Mouse (Mus musculus) midbrain, embryonic 10.5 days (tissue): ENCODE measurements at regions not wholly inside any gene's neighbourhood (a gene's known extent, or its start where the extent isn't known, plus 50 kb on each side); places are given as distances from the start of the nearest gene placed in this dataset.

ENCODE experiments used
- DNase-seq: peaks from one replicate; pipeline ENCODE4 v3.0.0-alpha.2; 2017; ENCODE audit warnings: low spot score
- H3K27ac ChIP-seq: fragments of 300-500 bp; sonication (generic); replicated peaks from 2 replicates; pipeline ENCODE4 v1.5.1; 2016; ENCODE audit warnings: mild to moderate bottlenecking
- H3K27me3 ChIP-seq: fragments of 300-500 bp; sonication (generic); 2 replicates; pipeline ENCODE4 v1.6.1; 2016; ENCODE audit warnings: low read depth, mild to moderate bottlenecking; ENCODE audit not compliant: poor library complexity, severe bottlenecking
- H3K36me3 ChIP-seq: fragments of 300-500 bp; sonication (generic); 2 replicates; pipeline ENCODE4 v1.6.1; 2016; ENCODE audit warnings: mild to moderate bottlenecking, moderate library complexity
- H3K4me1 ChIP-seq: fragments of 300-500 bp; sonication (generic); 2 replicates; pipeline ENCODE4 v1.6.1; 2016
- H3K4me3 ChIP-seq: fragments of 300-500 bp; sonication (generic); 2 replicates; pipeline ENCODE4 v1.5.1; 2016; ENCODE audit warnings: mild to moderate bottlenecking, moderate library complexity
- H3K9me3 ChIP-seq: fragments of 300-500 bp; sonication (generic); replicated peaks from 2 replicates; pipeline ENCODE4 v1.6.1; 2016; ENCODE audit warnings: mild to moderate bottlenecking
- WGBS: fragments of 180-500 bp; shearing (Covaris S2); methylation state at CpG from one replicate; pipeline ENCODE4 v1.1.7; 2016; 5-methylcytosine and 5-hydroxymethylcytosine counted together

DNA sequence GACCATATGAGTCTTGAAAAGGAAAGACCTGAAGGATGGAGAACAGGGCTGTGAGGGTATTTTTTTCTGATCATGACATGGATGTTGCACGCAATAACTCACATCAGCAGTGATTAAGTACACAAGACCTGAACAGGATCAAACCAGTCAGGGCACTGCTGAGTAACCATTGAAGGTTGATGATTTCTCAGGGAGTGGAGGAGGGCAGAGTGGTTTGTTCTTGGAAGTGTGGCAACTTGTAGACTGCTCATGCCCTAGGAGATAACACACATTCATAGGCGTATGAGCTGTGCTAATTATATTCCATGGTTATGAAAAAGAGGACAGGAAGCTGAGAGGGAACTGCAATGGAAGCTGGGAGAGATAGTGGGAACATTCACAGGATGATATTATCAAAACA, 88.8 kb upstream of the Gpc5 start:
- no peaks in the 10 kb centered on the region for H3K9me3 ChIP-seq
- no peaks in the 10 kb centered on the region for H3K36me3 ChIP-seq
- no peaks in the 10 kb centered on the region for H3K27me3 ChIP-seq
- H3K4me1 ChIP-seq, result peaks cover 8% of the 10 kb centered on the region
- WGBS, result 93% methylated on average over 2 of the region's 2 CpGs
- H3K4me3 ChIP-seq, result no peak overlapping the region
- DNase-seq, result no peak
- no peak overlapping the region for H3K27ac ChIP-seq

DNA sequence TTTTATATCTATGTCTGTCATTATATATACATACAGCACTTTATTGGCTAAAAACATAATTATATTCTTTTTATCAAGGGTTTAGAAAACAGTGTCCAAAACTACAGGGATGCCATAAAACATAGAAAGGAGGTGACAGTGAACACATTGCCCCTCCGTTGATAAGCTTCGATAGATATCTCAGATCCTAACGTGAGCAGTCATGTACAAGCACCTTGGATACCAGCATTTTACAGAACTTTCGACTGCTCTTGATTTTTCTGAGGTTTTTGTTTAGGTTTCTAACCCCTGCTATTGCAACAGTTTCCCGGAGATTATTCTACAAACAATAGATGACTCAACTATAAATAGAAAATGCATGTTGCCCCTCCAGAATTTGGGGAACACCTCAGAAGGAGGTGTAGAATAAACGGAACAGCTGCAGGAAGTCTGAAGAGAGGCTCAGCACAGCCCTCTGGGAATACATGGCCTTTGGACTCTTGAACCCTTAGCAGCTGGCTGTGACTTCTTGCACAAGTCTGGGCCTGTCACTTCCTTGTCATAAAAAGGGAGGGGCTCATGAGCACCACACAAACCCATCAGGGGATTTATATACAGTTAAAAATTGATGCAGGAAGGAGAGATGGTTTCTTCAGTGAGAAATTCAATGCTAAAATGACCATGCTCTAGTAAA, 87.1 kb upstream of the Gpc5 start:
- Histone ChIP-seq H3K36me3 (no peaks in the 10 kb centered on the region), H3K27me3 (no peaks in the 10 kb centered on the region), H3K27ac (no peak overlapping the region), H3K9me3 (no peaks in the 10 kb centered on the region), H3K4me1 (peaks cover 8% of the 10 kb centered on the region), H3K4me3 (no peak overlapping the region)
- DNase-seq, result no peak
- 85% methylated on average over 6 of the region's 6 CpGs for WGBS

DNA sequence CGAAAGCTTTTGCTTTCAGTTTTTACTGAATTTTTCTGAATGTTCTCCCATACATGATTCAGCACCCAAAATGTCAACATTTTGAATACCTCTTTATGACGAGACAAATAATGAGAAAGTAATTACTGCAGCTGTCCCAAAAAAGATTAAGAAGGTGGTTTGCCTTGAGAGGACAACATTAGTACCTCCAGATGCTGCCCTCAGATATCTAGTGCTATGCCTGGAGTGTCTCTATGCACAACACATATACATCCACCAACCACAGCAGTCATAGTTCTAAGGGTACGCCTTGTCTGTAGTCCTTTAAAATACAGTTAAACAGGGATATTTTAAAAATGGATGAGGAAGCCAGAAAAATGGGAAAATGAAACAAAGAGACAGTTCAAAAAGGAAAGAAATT, 81.1 kb upstream of the Gpc5 start:
- H3K36me3 ChIP-seq, result no peaks in the 10 kb centered on the region
- peaks cover 17% of the 10 kb centered on the region for H3K4me1 ChIP-seq
- no peak overlapping the region for H3K27ac ChIP-seq
- no peak for DNase-seq
- 89% methylated on average over 3 of the region's 3 CpGs for WGBS
- H3K27me3 ChIP-seq, result no peaks in the 10 kb centered on the region
- H3K9me3 ChIP-seq, result no peaks in the 10 kb centered on the region
- H3K4me3 ChIP-seq, result no peak overlapping the region

DNA sequence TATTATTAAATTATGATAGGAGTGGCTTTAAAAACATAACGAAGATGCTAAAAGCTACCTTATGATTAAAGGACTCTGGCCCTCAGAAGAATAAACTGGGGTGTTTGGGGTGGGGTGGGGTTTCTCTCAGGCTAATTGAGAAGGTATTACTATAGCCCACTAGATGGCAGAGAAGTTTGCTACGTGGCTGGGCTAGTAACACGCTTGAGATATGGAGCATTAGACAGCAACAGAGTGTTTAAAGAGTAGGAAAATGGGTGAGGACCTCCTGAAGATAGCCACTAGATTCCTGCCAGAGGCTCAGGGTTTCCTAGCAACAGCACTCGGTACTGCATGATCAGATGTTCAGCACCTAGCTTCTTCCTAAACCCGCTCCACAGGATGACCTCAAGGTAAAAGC, 76.7 kb upstream of the Gpc5 start:
- no peaks in the 10 kb centered on the region for H3K9me3 ChIP-seq
- no peak for DNase-seq
- no peaks in the 10 kb centered on the region for H3K27me3 ChIP-seq
- no peaks in the 10 kb centered on the region for H3K36me3 ChIP-seq
- H3K4me1 ChIP-seq, result peaks cover 21% of the 10 kb centered on the region
- H3K27ac ChIP-seq, result no peak overlapping the region
- no peak overlapping the region for H3K4me3 ChIP-seq
- WGBS, result 28% methylated on average over 5 of the region's 5 CpGs

DNA sequence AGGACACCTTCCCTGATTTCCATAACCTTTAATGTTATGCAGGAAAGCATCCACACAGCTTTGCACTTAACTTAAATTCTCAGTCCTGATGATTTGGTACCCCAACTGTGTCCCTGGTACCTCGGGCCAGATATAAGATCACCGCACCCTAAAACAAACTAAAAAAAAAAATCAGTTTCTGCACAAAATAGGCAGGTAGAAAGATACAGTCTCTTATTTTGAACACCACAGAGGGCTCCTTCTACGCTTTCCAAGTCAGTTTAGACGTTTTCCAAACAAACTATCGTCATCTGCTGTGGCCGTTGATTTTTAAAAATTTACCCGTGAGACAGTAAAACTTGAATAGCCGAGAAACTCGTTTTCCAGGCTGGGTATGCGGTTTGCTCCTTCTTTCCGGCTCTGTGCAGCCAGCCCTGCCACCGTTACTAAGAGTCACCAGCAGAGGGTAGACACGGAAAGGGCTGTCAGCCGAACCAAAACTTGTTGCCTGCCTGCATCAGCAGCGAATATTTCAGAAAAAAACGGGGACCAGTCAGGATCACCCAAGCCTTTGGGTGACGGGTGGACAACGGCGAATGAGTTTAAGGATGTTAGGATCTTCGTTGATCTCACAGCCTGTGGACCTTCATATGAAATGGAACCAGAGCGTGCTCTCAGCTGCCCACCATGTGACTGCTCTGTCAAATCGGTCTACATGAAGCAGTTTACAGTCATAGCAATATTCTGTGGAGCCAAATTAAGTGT, 74.4 kb upstream of the Gpc5 start:
- H3K4me1 ChIP-seq, result peaks cover 21% of the 10 kb centered on the region
- H3K27ac ChIP-seq, result no peak overlapping the region
- H3K27me3 ChIP-seq, result no peaks in the 10 kb centered on the region
- H3K9me3 ChIP-seq, result no peaks in the 10 kb centered on the region
- WGBS, result 29% methylated on average over 22 of the region's 22 CpGs
- H3K4me3 ChIP-seq, result peak overlapping the region; percentile 47
- DNase-seq, result peak; percentile 70
- H3K36me3 ChIP-seq, result no peaks in the 10 kb centered on the region

DNA sequence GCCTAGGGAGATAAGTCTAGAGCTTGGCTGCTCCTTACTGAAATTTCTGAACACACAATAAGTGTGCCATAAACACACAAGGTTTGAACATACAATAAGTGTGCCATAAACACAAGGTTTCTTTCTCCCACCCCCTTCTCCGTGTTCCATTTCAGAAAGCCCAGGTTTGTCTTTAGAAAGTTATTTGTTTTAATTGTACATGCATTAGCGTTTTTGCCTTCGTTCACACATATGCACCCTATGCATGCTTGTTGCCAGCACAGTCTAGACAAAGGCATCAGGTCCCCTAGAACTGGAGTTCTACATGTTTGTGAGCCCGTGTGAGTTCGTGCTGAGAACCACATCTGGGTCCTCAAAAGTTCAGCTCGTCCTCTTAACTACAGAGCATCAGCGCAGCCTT, 64.0 kb upstream of the Gpc5 start:
- Histone ChIP-seq H3K9me3 (no peaks in the 10 kb centered on the region), H3K27ac (no peak overlapping the region), H3K36me3 (no peaks in the 10 kb centered on the region), H3K27me3 (no peaks in the 10 kb centered on the region), H3K4me3 (no peak overlapping the region), H3K4me1 (no peaks in the 10 kb centered on the region)
- WGBS, result 87% methylated on average over 7 of the region's 7 CpGs
- DNase-seq, result no peak

DNA sequence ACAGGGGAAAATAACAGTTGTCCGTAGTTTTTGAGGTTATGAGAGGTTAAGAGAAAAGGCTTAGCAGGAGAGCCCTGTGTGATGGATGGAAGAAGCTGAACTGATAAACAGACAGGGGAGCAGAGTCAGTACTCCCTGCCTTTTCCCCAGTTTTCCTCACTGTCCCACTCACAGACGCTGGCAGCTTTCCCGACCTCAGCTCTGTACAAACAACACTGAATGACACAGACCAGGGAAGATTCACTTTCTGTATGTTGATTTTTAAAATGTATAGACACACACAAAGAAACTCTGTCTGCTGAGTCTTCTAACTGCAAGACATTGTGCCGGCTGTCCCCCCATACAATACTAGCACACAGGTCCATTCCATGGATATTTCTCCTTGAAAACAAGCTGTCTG, 60.3 kb upstream of the Gpc5 start:
- no peaks in the 10 kb centered on the region; the same call in 1 of the 2 replicates for H3K4me1 ChIP-seq
- no peaks in the 10 kb centered on the region for H3K9me3 ChIP-seq
- H3K27ac ChIP-seq, result no peak overlapping the region
- no peak for DNase-seq
- H3K36me3 ChIP-seq, result no peaks in the 10 kb centered on the region
- 63% methylated on average over 4 of the region's 4 CpGs for WGBS
- no peak overlapping the region for H3K4me3 ChIP-seq
- H3K27me3 ChIP-seq, result 0 out of 2 replicates have a peak, but pooled peaks cover 1% of the 10 kb centered on the region

DNA sequence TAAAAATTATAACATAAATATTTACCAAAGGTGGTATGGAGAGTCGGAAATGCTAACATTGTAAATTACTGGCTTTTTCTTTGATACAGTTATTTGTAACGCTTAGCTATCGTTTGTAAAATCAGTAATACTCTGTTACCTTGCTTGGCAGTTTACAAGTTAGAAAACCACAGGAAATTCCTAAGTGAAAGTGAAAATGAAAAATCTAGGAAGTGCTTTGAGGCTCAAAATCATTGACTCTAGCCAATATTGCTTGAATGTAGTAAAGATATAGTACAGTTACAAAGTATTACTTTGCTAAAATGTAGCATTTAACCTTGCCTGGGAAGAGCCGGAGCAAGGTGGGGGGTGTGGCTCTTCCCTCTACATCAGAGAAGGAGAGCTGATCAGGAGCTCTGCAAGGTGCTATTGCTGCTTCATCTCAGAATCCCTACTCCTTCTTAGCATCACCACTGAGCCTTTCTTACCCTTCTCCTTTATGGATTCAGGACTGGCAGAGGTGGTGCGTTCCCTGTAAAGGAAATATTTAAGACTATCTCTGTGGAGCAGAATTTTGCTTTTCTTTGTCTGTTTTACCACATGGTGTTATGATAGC, 58.5 kb upstream of the Gpc5 start:
- Histone ChIP-seq H3K4me3 (no peak overlapping the region), H3K9me3 (no peaks in the 10 kb centered on the region), H3K27me3 (peaks cover 5% of the 10 kb centered on the region), H3K27ac (no peak overlapping the region), H3K4me1 (peaks cover 8% of the 10 kb centered on the region; the same call in 1 of the 2 replicates), H3K36me3 (no peaks in the 10 kb centered on the region)
- 92% methylated on average over 5 of the region's 5 CpGs for whole genome bisulfite sequencing
- DNase-seq, result no peak

DNA sequence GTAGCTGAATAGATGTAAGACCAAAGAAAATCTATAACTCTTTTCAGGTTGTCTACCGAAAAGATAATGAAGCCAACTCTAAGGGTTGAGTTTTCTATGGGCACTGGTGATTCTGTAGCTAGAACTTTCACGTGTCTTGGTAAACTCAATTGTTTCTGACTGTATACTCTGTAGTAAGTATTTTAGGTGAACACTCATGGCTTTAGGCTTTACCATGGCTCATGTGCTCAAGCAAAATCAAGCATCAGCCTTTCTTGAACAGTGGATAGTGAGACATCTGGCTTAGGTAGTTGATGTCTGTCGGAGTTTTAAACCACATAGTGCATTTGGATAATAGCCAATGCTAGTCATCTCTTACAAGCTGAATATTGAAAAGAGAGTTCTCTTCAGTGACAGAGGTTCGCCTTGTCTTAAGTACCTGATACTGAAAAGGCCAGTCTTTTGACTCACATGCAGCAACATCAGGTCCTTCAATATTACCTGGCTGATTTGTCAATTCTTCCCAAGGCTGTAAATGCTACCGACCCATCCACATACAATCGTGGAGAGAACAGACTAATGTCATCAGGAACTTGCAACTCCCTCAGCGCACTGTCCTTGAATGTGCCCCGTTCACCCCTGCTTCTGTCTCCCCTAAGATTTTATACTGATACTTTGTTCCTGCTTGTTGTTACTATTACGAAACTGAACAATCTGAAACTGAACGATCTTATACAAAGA, 57.1 kb upstream of the Gpc5 start:
- 91% methylated on average over 10 of the region's 10 CpGs for WGBS
- Histone ChIP-seq H3K9me3 (no peaks in the 10 kb centered on the region), H3K36me3 (no peaks in the 10 kb centered on the region), H3K4me3 (no peak overlapping the region), H3K27me3 (peaks cover 19% of the 10 kb centered on the region), H3K27ac (no peak overlapping the region), H3K4me1 (peaks cover 9% of the 10 kb centered on the region)
- no peak for DNase-seq

DNA sequence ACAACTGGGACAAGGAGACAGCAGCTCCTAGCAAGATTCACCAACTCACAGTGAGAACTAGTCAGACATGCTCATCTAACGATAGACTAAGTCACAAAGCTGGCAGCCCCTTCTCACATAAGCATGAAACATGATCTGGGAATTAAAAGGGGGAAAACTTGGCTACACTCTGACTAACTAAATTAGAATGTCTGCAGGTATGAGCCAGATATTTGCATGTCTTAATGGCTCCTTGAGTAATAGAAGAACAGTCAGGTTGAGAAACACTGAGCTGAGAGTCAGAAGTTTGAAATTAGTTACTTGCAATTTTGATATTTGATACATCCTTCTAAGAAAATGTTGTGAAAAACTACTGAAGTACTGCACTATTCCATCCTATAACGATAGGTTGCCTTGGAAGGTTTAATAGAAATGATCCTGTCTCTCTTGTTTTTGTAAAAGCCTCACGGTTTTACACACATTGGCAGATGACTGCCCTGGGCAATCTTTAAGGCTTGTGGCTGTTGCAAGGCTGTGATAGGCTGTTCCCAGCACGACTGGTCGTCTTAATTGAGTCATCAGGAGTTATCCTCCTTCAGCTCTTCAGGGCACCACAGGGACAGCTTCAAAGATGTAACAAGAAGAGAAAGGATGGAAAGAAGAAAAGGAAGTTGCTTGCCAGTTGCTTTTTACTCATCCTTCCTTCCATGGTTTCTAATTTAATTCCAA, 54.8 kb upstream of the Gpc5 start:
- Histone ChIP-seq H3K36me3 (no peaks in the 10 kb centered on the region), H3K4me1 (peaks cover 16% of the 10 kb centered on the region), H3K27ac (no peak overlapping the region), H3K4me3 (no peak overlapping the region), H3K9me3 (no peaks in the 10 kb centered on the region), H3K27me3 (peaks cover 19% of the 10 kb centered on the region)
- DNase-seq, result no peak
- 36% methylated on average over 5 of the region's 5 CpGs for WGBS

DNA sequence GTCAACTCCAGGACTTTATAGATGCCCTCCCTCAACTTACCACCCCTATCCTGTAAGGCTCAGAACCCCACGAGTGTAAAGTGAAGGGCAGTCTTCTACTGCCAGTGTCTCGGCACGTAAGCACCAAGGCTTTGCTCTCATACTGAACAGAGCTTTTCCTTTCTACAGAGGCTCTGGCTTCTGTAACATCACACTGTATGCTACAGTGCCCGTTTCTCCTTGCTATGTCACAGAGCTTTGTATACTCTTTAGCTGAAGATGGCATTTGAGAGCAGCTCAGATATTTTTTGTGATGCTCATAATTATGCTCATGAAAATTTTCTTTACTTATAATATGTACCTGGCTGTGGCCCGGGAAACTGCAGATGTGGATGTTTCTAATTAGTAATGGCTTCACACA, 53.2 kb upstream of the Gpc5 start:
- WGBS, result 65% methylated on average over 5 of the region's 5 CpGs
- no peak for DNase-seq

DNA sequence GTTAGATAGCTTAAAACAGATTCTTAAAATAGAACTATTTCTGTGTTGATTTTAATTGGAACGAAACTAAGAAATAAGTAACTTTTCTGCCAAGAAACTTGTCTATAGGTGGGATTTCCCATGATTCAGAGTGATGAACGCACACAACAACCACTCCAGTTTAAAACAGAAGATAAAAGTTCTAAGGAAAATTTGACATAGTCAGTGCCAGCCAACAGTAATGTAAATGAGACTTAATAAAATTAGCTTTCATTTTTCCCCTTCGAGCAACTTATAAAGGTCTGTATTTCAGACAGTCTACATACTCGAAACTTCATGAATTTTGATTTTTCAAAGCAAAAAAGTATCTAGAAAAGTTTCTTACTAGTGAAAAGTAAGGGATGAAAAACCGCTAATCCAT, 52.5 kb upstream of the Gpc5 start:
- H3K4me1 ChIP-seq, result peaks cover 35% of the 10 kb centered on the region
- no peak overlapping the region; the same call in 1 of the 2 replicates for H3K4me3 ChIP-seq
- no peak for DNase-seq
- H3K27ac ChIP-seq, result no peak overlapping the region
- 79% methylated on average over 5 of the region's 5 CpGs for WGBS
- no peaks in the 10 kb centered on the region for H3K9me3 ChIP-seq
- peaks cover 19% of the 10 kb centered on the region for H3K27me3 ChIP-seq
- H3K36me3 ChIP-seq, result peaks cover 19% of the 10 kb centered on the region

More for the DNA sequence above, 53.2 kb upstream of the Gpc5 start:
- Histone ChIP-seq H3K4me1 (peaks cover 27% of the 10 kb centered on the region), H3K27ac (no peak overlapping the region), H3K4me3 (no peak overlapping the region), H3K27me3 (peaks cover 19% of the 10 kb centered on the region), H3K36me3 (peaks cover 12% of the 10 kb centered on the region), H3K9me3 (no peaks in the 10 kb centered on the region)
